Mouse (Mus musculus): Measurements from ENCODE around the gene Psmd4. TPM values are rescaled to one million over a fixed set of nuclear protein-coding genes. Genes with fewer than 3 reads are reported as not detected.

The Psmd4 gene
- total RNA-seq (2012; rRNA removed), result 258 and 291 TPM in 2 replicates

DNA sequence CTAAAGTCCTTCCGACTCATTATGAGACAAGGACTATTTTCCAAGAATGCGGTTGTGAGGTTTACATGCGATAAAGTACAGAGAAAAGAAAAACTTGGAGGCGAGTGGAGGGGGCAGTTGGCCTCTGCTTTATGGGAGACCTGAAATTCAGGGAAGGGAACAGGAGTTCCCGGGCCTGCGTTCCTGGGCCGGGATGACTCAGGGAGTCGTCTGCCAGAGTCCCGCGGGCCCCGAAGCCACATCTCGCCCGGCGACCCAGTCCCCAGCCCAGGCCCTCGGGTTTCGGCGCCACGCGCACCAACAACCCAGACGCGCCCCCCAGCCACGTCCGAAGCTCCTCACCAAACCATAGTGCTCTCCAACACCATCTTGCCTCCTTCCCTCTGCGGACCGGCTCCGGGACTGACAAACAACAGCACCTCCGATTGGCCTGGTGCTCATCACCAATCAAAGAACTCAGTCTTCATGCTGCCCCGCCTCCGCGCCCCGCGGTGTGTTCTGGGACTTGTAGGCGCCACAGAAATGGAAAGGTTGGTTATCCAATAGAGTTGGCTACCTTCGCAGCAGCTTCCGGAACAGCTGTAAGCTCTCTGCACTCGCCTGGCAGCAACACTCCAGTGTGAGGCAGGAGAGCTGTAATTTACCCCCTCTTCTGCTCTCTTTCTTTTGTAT lies at the start of gene Psmd4:
TSS of gene Psmd4 (minus strand) at position 449 of the 672 bp plus-strand sequence.
- H3K27ac ChIP-seq (ENCODE audit: insufficient read depth, low read depth, low read length, poor library complexity, severe bottlenecking), result no peak within 1 kb of the TSS; the same call in 1 of the 2 replicates
- TF ChIP-seq MAFK (IDR thresholded peaks at IDR 0.05; ENCODE audit: insufficient read depth, low read depth, low read length), result no peak
- no peak for TF ChIP-seq ZC3H11A (IDR thresholded peaks at IDR 0.05; ENCODE audit: borderline replicate concordance, low read depth, low read length)
- TF ChIP-seq HCFC1 (IDR thresholded peaks at IDR 0.05; ENCODE audit: borderline replicate concordance, insufficient read depth, low read length), result peak; percentile 92
- TF ChIP-seq ZNF384 (IDR thresholded peaks at IDR 0.05; ENCODE audit: low read depth, low read length), result no peak
- TF ChIP-seq CHD2 (IDR thresholded peaks at IDR 0.05; ENCODE audit: low read depth, low read length), result peak; percentile 89
- H3K9ac ChIP-seq (ENCODE audit: insufficient read depth, low read depth, low read length, poor library complexity, severe bottlenecking), result peak within 1 kb of the TSS; percentile 99
- H3K36me3 ChIP-seq (ENCODE audit: control insufficient read depth, insufficient read depth, low read length, poor library complexity, severe bottlenecking), result 0 out of 2 replicates have a peak, but pooled peaks cover 6% of the 10 kb centered on the region
- peaks cover 2% of the 10 kb centered on the region in 2 experiments; a peak in 2 of 4 replicates for H3K4me1 ChIP-seq (ENCODE audit: control insufficient read depth in 2 of 2, insufficient read depth in 2 of 2, low read length in 2 of 2, poor library complexity in 1 of 2)
- H3K9me3 ChIP-seq (ENCODE audit: control insufficient read depth, insufficient read depth, low read depth, low read length), result no peaks in the 10 kb centered on the region
- in situ Hi-C loops (cut with MboI; ENCODE audit: low sequenced_read_pairs in 2 of 2, unreplicated experiment in 2 of 2), result no loop called here
- H3K4me3 ChIP-seq (ENCODE audit: insufficient read depth in 1 of 2, low read depth in 1 of 2, low read length in 2 of 2, poor library complexity in 1 of 2, severe bottlenecking in 1 of 2), result peak within 1 kb of the TSS; percentile 99 to 100
- DNase-seq (ENCODE audit: low read depth, low spot score), result peak; percentile 98

DNA sequence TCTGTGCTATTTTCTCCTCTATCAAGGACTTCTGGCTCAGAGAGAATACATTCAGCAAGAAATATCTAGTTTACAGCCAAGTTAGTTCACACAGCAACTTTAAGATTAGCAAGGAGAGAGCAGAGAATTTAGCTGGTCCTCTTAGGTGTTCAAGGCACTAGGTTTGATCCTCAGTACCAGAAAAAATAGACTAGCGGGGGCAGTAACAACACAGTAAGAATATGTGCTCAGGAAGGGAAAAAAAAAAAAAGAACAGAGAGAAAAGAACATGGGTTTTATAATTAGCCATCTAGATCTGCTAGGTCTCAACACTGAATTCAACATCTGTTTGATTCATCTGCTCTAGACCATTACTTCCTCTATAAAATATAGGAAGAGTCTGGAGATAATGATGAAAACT lies 45.7 kb upstream of the Psmd4 start:
- in situ Hi-C loops (cut with MboI; ENCODE audit: low sequenced_read_pairs in 2 of 2, unreplicated experiment in 2 of 2), result no loop called here
- no peak overlapping the region for H3K27ac ChIP-seq (ENCODE audit: insufficient read depth, low read depth, low read length, poor library complexity, severe bottlenecking)
- H3K9me3 ChIP-seq (ENCODE audit: control insufficient read depth, insufficient read depth, low read depth, low read length), result no peaks in the 10 kb centered on the region
- H3K4me1 ChIP-seq (ENCODE audit: control insufficient read depth in 2 of 2, insufficient read depth in 2 of 2, low read length in 2 of 2, poor library complexity in 1 of 2), result no peaks in the 10 kb centered on the region; a peak in 1 of 4 replicates
- DNase-seq (ENCODE audit: low read depth, low spot score), result no peak
- H3K36me3 ChIP-seq (ENCODE audit: control insufficient read depth, insufficient read depth, low read length, poor library complexity, severe bottlenecking), result no peaks in the 10 kb centered on the region; the same call in 1 of the 2 replicates
- no peak overlapping the region for H3K9ac ChIP-seq (ENCODE audit: insufficient read depth, low read depth, low read length, poor library complexity, severe bottlenecking)
- TF ChIP-seq CHD2 (IDR thresholded peaks at IDR 0.05; ENCODE audit: low read depth, low read length) (no peak), ZNF384 (IDR thresholded peaks at IDR 0.05; ENCODE audit: low read depth, low read length) (no peak), ZC3H11A (IDR thresholded peaks at IDR 0.05; ENCODE audit: borderline replicate concordance, low read depth, low read length) (no peak), MAFK (IDR thresholded peaks at IDR 0.05; ENCODE audit: insufficient read depth, low read depth, low read length) (no peak), HCFC1 (IDR thresholded peaks at IDR 0.05; ENCODE audit: borderline replicate concordance, insufficient read depth, low read length) (no peak)
- H3K4me3 ChIP-seq (ENCODE audit: insufficient read depth in 1 of 2, low read depth in 1 of 2, low read length in 2 of 2, poor library complexity in 1 of 2, severe bottlenecking in 1 of 2), result no peak overlapping the region

DNA sequence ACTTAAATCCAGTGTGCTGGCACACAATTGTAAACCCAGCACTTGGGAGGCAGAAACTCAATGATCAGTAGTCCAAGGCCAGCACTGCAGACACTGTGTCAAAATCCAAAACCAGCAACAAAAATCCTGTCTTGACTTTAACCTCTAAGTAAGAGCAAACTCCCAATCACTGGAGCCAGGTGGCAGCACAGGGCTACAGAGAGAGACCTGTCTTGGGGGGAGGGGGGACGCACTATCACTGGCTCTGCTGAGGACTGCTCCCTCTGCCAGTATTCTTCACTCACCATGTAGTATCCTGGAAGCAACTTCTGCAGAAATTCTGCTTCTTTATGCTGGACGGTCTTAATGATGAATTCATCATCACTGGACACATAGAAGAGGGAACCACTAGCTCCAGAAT lies 29.2 kb upstream of the Psmd4 start:
- H3K4me3 ChIP-seq (ENCODE audit: insufficient read depth in 1 of 2, low read depth in 1 of 2, low read length in 2 of 2, poor library complexity in 1 of 2, severe bottlenecking in 1 of 2), result no peak overlapping the region
- H3K9me3 ChIP-seq (ENCODE audit: control insufficient read depth, insufficient read depth, low read depth, low read length), result no peaks in the 10 kb centered on the region
- TF ChIP-seq ZNF384 (IDR thresholded peaks at IDR 0.05; ENCODE audit: low read depth, low read length) (no peak), ZC3H11A (IDR thresholded peaks at IDR 0.05; ENCODE audit: borderline replicate concordance, low read depth, low read length) (no peak), CHD2 (IDR thresholded peaks at IDR 0.05; ENCODE audit: low read depth, low read length) (no peak), HCFC1 (IDR thresholded peaks at IDR 0.05; ENCODE audit: borderline replicate concordance, insufficient read depth, low read length) (no peak), MAFK (IDR thresholded peaks at IDR 0.05; ENCODE audit: insufficient read depth, low read depth, low read length) (no peak)
- H3K36me3 ChIP-seq (ENCODE audit: control insufficient read depth, insufficient read depth, low read length, poor library complexity, severe bottlenecking), result peaks cover 43% of the 10 kb centered on the region
- DNase-seq (ENCODE audit: low read depth, low spot score), result peak; percentile 24
- peaks cover 0 to 3% of the 10 kb centered on the region in 2 experiments; a peak in 1 of 4 replicates for H3K4me1 ChIP-seq (ENCODE audit: control insufficient read depth in 2 of 2, insufficient read depth in 2 of 2, low read length in 2 of 2, poor library complexity in 1 of 2)
- H3K9ac ChIP-seq (ENCODE audit: insufficient read depth, low read depth, low read length, poor library complexity, severe bottlenecking), result no peak overlapping the region
- no peak overlapping the region; the same call in 1 of the 2 replicates for H3K27ac ChIP-seq (ENCODE audit: insufficient read depth, low read depth, low read length, poor library complexity, severe bottlenecking)
- in situ Hi-C loops (cut with MboI; ENCODE audit: low sequenced_read_pairs in 2 of 2, unreplicated experiment in 2 of 2), result no loop called here

DNA sequence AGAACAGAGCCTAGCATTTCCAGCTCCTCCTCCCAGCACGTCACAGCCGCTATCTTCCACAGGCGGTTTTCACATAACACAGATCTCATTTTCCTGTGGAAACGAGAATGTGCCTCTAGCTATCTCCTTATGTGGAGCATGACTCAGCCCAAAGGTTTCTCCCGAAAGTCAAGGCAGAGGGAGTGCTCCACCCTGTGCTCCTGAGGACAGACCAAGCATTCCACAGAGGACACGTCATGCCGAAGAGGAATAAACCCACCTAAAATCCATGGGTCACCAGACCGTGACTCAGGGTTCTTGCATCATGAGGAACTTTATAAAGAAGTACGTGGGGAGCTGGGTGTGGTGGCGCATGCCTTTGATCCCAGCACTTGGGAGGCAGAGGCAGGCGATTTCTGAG lies 24.2 kb upstream of the Psmd4 start:
- H3K4me3 ChIP-seq (ENCODE audit: insufficient read depth in 1 of 2, low read depth in 1 of 2, low read length in 2 of 2, poor library complexity in 1 of 2, severe bottlenecking in 1 of 2), result no peak overlapping the region
- H3K36me3 ChIP-seq (ENCODE audit: control insufficient read depth, insufficient read depth, low read length, poor library complexity, severe bottlenecking), result peaks cover 59% of the 10 kb centered on the region
- no peaks in the 10 kb centered on the region for H3K9me3 ChIP-seq (ENCODE audit: control insufficient read depth, insufficient read depth, low read depth, low read length)
- no peak for TF ChIP-seq ZNF384 (IDR thresholded peaks at IDR 0.05; ENCODE audit: low read depth, low read length)
- no peak for TF ChIP-seq HCFC1 (IDR thresholded peaks at IDR 0.05; ENCODE audit: borderline replicate concordance, insufficient read depth, low read length)
- TF ChIP-seq CHD2 (IDR thresholded peaks at IDR 0.05; ENCODE audit: low read depth, low read length), result no peak
- TF ChIP-seq ZC3H11A (IDR thresholded peaks at IDR 0.05; ENCODE audit: borderline replicate concordance, low read depth, low read length), result no peak
- peak; percentile 91 for TF ChIP-seq MAFK (IDR thresholded peaks at IDR 0.05; ENCODE audit: insufficient read depth, low read depth, low read length)
- DNase-seq (ENCODE audit: low read depth, low spot score), result peak; percentile 55
- in situ Hi-C loops (cut with MboI; ENCODE audit: low sequenced_read_pairs in 2 of 2, unreplicated experiment in 2 of 2), result no loop called here
- no peak overlapping the region for H3K9ac ChIP-seq (ENCODE audit: insufficient read depth, low read depth, low read length, poor library complexity, severe bottlenecking)
- H3K27ac ChIP-seq (ENCODE audit: insufficient read depth, low read depth, low read length, poor library complexity, severe bottlenecking), result no peak overlapping the region
- H3K4me1 ChIP-seq (ENCODE audit: control insufficient read depth in 2 of 2, insufficient read depth in 2 of 2, low read length in 2 of 2, poor library complexity in 1 of 2), result no peaks in the 10 kb centered on the region

Data from ES-E14 (cell line).